Comparison of ENCODE assay signal across 8 mouse cellular contexts in the genomic region with DNA sequence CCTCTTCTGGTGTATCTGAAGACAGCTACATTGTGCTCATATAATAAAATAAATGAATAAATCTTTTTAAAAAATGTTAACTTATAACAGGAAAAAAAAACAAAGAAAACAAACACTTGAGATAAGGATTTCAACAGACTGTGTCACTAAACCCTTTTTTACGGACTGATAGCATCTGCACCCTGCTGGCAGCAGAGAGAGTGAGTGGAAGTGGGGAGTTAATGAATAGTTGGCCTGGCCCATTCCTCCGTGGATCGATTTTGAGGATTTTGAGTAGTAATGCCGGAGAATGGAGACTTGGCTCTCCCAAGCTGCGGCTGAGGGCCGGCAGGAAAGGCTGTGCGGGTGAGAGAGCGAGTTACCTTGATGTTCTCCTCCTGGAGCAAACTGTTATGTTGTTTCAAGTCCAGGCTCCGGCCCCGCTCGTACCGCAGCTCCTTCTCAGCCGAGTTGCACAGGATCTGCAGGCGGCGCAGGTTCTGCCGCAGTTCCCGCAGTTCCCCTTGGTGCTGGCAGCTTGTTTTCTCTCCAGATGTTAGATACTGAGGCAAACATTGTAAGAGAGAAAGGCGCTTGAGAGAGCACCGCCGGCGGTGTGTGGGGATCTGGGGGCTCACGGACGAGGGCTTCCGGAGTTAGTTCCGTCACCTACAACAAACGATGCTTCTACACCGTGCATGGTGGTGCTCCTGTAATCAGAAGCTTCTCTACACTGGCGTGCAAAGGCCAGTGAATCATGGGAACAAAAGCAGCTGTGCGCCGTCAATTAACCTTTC. TPM values are rescaled to one million over a fixed set of nuclear protein-coding genes. Genes with fewer than 3 reads are reported as not detected.
A peak's percentile ranks its signal among the peaks of the same experiment; 100 is the strongest.
DNase-seq lines count a peak whose midpoint lies in the region; ATAC-seq lines count a peak whose summit lies in the region.

No protein-coding gene starts in this region.

- no peaks in the 10 kb centered on the region; the same call in 1 of the 2 replicates for H3K4me1 ChIP-seq in intestine, embryonic 15.5 days (replicated peaks)

- peak; percentile 62 for ATAC-seq in intestine, embryonic 15.5 days
- peak; percentile 68 for ATAC-seq in megakaryocyte-erythroid progenitor cell, adult 5-6 weeks (replicated peaks; ENCODE audit: low FRiP score, low TSS enrichment, poor library complexity, severe bottlenecking)

- H3K36me3 ChIP-seq in intestine, embryonic 15.5 days = no peaks in the 10 kb centered on the region

- DNase-seq in kidney, adult 18-20 months = peak; percentile 18
- no peak for DNase-seq in kidney, adult 8-10 months
- peak; percentile 21 for DNase-seq in Muller cell, postnatal 12 days (ENCODE audit: inconsistent ontology term)
- peak; percentile 10 for DNase-seq in fibroblast of lung, adult 2 months (ENCODE audit: low read depth)
- DNase-seq in thymus, postnatal 0 days (ENCODE audit: low spot score) = peak; percentile 65
- no peak for DNase-seq in left cerebral cortex, adult 11 months (ENCODE audit: low spot score)

- H3K4me3 ChIP-seq in intestine, embryonic 15.5 days (replicated peaks) = peak overlapping the region; percentile 39

- peak overlapping the region; percentile 73 for H3K4me2 ChIP-seq in intestine, embryonic 15.5 days (replicated peaks)

- WGBS in intestine, embryonic 15.5 days = 5% methylated on average over 30 of the region's 30 CpGs

- H3K27ac ChIP-seq in intestine, embryonic 15.5 days = peak overlapping the region; percentile 51; the same call in 1 of the 2 replicates

- no peaks in the 10 kb centered on the region for H3K27me3 ChIP-seq in intestine, embryonic 15.5 days (replicated peaks)

- peak overlapping the region; percentile 37 for H3K9ac ChIP-seq in intestine, embryonic 15.5 days

- no peaks in the 10 kb centered on the region for H3K9me3 ChIP-seq in intestine, embryonic 15.5 days

RNA-seq across cellular contexts. Expression of gene Ppih, which starts 39.0 kb away (rescaled TPM):
- 88.1 and 102 TPM in 2 replicates for polyA plus RNA-seq in intestine, embryonic 15.5 days (2015; fragmentation: Nextera tagmentation; extraction: Ambion mirVana)
- total RNA-seq in megakaryocyte-erythroid progenitor cell, adult 5-6 weeks (2014; fragmentation: Nextera tagmentation) = 158 and 164 TPM in 2 replicates
- total RNA-seq in megakaryocyte-erythroid progenitor cell, adult 5-6 weeks (2017) = 164 and 168 TPM in 2 replicates
- 135 and 144 TPM in 2 replicates for polyA plus RNA-seq in thymus, postnatal 0 days (2015; fragmentation: Nextera tagmentation; extraction: Ambion mirVana)

RNA-seq across cellular contexts. Expression of gene Ccdc30, which starts 55.9 kb away (rescaled TPM):
- polyA plus RNA-seq in intestine, embryonic 15.5 days (2015; fragmentation: Nextera tagmentation; extraction: Ambion mirVana) = 5.2 and 5.5 TPM in 2 replicates
- total RNA-seq in megakaryocyte-erythroid progenitor cell, adult 5-6 weeks (2014; fragmentation: Nextera tagmentation) = 0.27 TPM in 1 of 2 replicates, not detected in the other
- total RNA-seq in megakaryocyte-erythroid progenitor cell, adult 5-6 weeks (2017) = 0.50 and 2.9 TPM in 2 replicates
- polyA plus RNA-seq in thymus, postnatal 0 days (2015; fragmentation: Nextera tagmentation; extraction: Ambion mirVana) = 17.3 and 22.1 TPM in 2 replicates

Comparison
In these comparisons a context has a peak if more than half of its experiments do, and no peak if none do; other contexts are left out.
1. DNase-seq: peak in kidney, adult 18-20 months (single experiment), Muller cell, postnatal 12 days (single experiment), fibroblast of lung, adult 2 months (single experiment) and thymus, postnatal 0 days (single experiment); none in kidney, adult 8-10 months (0 of 2) and left cerebral cortex, adult 11 months (single experiment).